8 mouse cellular contexts compared by ENCODE assay signal in the genomic region with DNA sequence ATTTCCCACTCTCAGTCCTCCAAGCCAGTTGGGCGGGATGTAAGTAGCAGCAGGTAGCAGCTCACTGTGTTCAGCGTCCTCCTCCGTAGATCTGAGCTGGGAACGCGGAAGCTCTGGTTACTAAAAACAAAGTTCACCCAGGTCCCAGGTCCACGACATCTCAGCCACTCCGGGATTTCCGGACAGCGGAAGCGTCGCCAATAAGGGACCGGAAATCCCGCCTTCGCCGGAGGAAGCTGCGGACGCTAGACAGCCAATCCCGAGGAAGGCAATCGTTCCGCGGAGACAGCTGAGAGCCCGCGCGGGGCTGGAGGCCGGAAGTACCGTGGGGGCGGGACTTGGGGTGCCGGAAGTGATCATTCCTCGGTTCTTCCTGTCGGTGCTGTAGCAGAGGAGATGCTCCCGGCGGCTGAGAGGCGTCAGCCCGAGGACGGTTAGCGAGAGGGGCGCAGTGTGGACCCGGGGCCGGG. TPM values are rescaled to one million over a fixed set of nuclear protein-coding genes. Genes with fewer than 3 reads are reported as not detected.
A peak's percentile ranks its signal among the peaks of the same experiment; 100 is the strongest.
DNase-seq lines count a peak whose midpoint lies in the region; ATAC-seq and TF ChIP-seq lines count a peak whose summit lies in the region.

A gene (plus strand): TSS at position 349 of the 470 bp plus-strand sequence.

- peak within 1 kb of the TSS; percentile 91 for H3K27ac ChIP-seq in hindbrain, embryonic 10.5 days
- peak within 1 kb of the TSS; percentile 83 for H3K27ac ChIP-seq in lung, postnatal 0 days (ENCODE audit: low read length)

- peak; percentile 98 for ATAC-seq in frontal cortex, adult (ENCODE audit: low TSS enrichment)
- ATAC-seq in lung, postnatal 0 days, result peak; percentile 99

- peak within 1 kb of the TSS; percentile 96 for H3K4me2 ChIP-seq in lung, postnatal 0 days (replicated peaks; ENCODE audit: low read depth, low read length)

- H3K4me1 ChIP-seq in hindbrain, embryonic 10.5 days (replicated peaks), result peaks cover 25% of the 10 kb centered on the region
- H3K4me1 ChIP-seq in lung, postnatal 0 days (ENCODE audit: insufficient read depth, low read depth, low read length), result peaks cover 10% of the 10 kb centered on the region; the same call in 1 of the 2 replicates

- peak within 1 kb of the TSS; percentile 78 for H3K9ac ChIP-seq in lung, postnatal 0 days (replicated peaks; ENCODE audit: low read depth)

- TF ChIP-seq CTCF in lung, postnatal 0 days (IDR thresholded peaks at IDR 0.05), result no peak

- no peaks in the 10 kb centered on the region; the same call in 1 of the 2 replicates for H3K27me3 ChIP-seq in hindbrain, embryonic 10.5 days (ENCODE audit: insufficient read depth, poor library complexity, severe bottlenecking)
- no peaks in the 10 kb centered on the region for H3K27me3 ChIP-seq in lung, postnatal 0 days (replicated peaks; ENCODE audit: insufficient read depth, low read length)

- peak within 1 kb of the TSS; percentile 98 for H3K4me3 ChIP-seq in hindbrain, embryonic 10.5 days
- H3K4me3 ChIP-seq in lung, postnatal 0 days (ENCODE audit: low read depth, low read length), result peak within 1 kb of the TSS; percentile 86

- H3K36me3 ChIP-seq in hindbrain, embryonic 10.5 days, result peaks cover 30% of the 10 kb centered on the region
- H3K36me3 ChIP-seq in lung, postnatal 0 days (ENCODE audit: insufficient read depth, low read length), result no peaks in the 10 kb centered on the region

- WGBS in hindbrain, embryonic 10.5 days, result under 1% methylated on average over 39 of the region's 39 CpGs
- WGBS in lung, postnatal 0 days, result 0% methylated on average over 39 of the region's 39 CpGs

- peak; percentile 86 for TF ChIP-seq EP300 in lung, postnatal 0 days (IDR thresholded peaks at IDR 0.05)

- DNase-seq in MN1 (ENCODE audit: low spot score), result peak; percentile 100
- DNase-seq in cerebellum, adult 9-10 months, result peak; percentile 98
- DNase-seq in hindbrain, embryonic 10.5 days (ENCODE audit: low spot score), result peak; percentile 99
- DNase-seq in layer of hippocampus, adult 9-11 months, result peak; percentile 98
- DNase-seq in lung, postnatal 0 days (ENCODE audit: low spot score), result peak; percentile 99
- DNase-seq in ovary, postnatal 14 days (ENCODE audit: low spot score), result peak; percentile 96
- peak; percentile 99 for DNase-seq in thymus, postnatal 14 days

- H3K9me3 ChIP-seq in hindbrain, embryonic 10.5 days, result no peaks in the 10 kb centered on the region
- no peaks in the 10 kb centered on the region for H3K9me3 ChIP-seq in lung, postnatal 0 days (ENCODE audit: low read length)

RNA-seq across cellular contexts. Expression of the gene that starts here (rescaled TPM):
- 8.7 and 10.5 TPM in 2 replicates for polyA plus RNA-seq in hindbrain, embryonic 10.5 days (2016; fragmentation: Nextera tagmentation; extraction: Ambion mirVana)
- 3.5 and 3.9 TPM in 2 replicates for polyA plus RNA-seq in lung, postnatal 0 days (2015; fragmentation: Nextera tagmentation; extraction: Ambion mirVana)

Comparison
In these comparisons a context has a peak if more than half of its experiments do, and no peak if none do; other contexts are left out.
1. Peak in every context shown above with its lines: DNase-seq, ATAC-seq, H3K4me3 ChIP-seq and H3K27ac ChIP-seq.